Mouse (Mus musculus) hindbrain, embryonic 12.5 days (tissue): Measurements from ENCODE around the gene Wapl. TPM values are rescaled to one million over a fixed set of nuclear protein-coding genes. Genes with fewer than 3 reads are reported as not detected.

Experiments used
- ATAC-seq: fragments of 200-750 bp; cut with Nextera tagmentation; 2 replicates; pipeline ENCODE4 v1.8.0; 2017; ENCODE audit warnings: moderate TSS enrichment; ENCODE audit not compliant: low FRiP score
- H3K27ac ChIP-seq: fragments of 300-500 bp; sonication (generic); 2 replicates; pipeline ENCODE4 v1.5.1; 2016; ENCODE audit warnings: mild to moderate bottlenecking
- H3K27me3 ChIP-seq: fragments of 300-500 bp; sonication (generic); 2 replicates; pipeline ENCODE4 v1.6.1; 2016; ENCODE audit warnings: mild to moderate bottlenecking
- H3K36me3 ChIP-seq: fragments of 300-500 bp; sonication (generic); 2 replicates; pipeline ENCODE4 v1.6.1; 2016; ENCODE audit warnings: mild to moderate bottlenecking
- H3K4me1 ChIP-seq: fragments of 300-500 bp; sonication (generic); 2 replicates; pipeline ENCODE4 v1.6.1; 2016
- H3K4me2 ChIP-seq: fragments of 300-500 bp; sonication (generic); replicated peaks from 2 replicates; pipeline ENCODE4 v1.6.1; 2016; ENCODE audit warnings: mild to moderate bottlenecking
- H3K4me3 ChIP-seq: fragments of 300-500 bp; sonication (generic); 2 replicates; pipeline ENCODE4 v1.5.1; 2016; ENCODE audit warnings: mild to moderate bottlenecking
- H3K9ac ChIP-seq: fragments of 300-500 bp; sonication (generic); 2 replicates; pipeline ENCODE4 v1.6.1; 2016; ENCODE audit warnings: mild to moderate bottlenecking, moderate library complexity
- H3K9me3 ChIP-seq: fragments of 300-500 bp; sonication (generic); replicated peaks from 2 replicates; pipeline ENCODE4 v1.6.1; 2016; ENCODE audit warnings: mild to moderate bottlenecking
- WGBS: fragments of 180-500 bp; shearing (Covaris S2); methylation state at CpG from one replicate; pipeline ENCODE4 v1.1.7; 2016; 5-methylcytosine and 5-hydroxymethylcytosine counted together
- polyA plus RNA-seq: library from polyadenylated mRNA; unstranded; fragments of >200 nt; fragmentation: Nextera tagmentation; extraction: Ambion mirVana; gene quantifications from 2 replicates; pipeline ENCODE4 v1.2.1, GENCODE M21; 2016

Gene Wapl
- 35.1 and 35.4 TPM in 2 replicates for polyA plus RNA-seq

GRCm38 (mm10) chr14:34673395-34674228 lies at the start of gene Wapl:
Gene Wapl, plus strand, starts transcription at chr14:34673928.
- peak; percentile 100 for ATAC-seq
- peaks cover 4% of the 10 kb centered on the region; the same call in 1 of the 2 replicates for H3K36me3 ChIP-seq
- H3K4me2 ChIP-seq: peak within 1 kb of the TSS; percentile 91
- under 1% methylated on average over 90 of the region's 90 CpGs for WGBS
- H3K4me3 ChIP-seq: peak within 1 kb of the TSS; percentile 99
- H3K27me3 ChIP-seq: no peaks in the 10 kb centered on the region
- peak within 1 kb of the TSS; percentile 97 for H3K9ac ChIP-seq
- H3K4me1 ChIP-seq: peaks cover 14% of the 10 kb centered on the region
- no peaks in the 10 kb centered on the region for H3K9me3 ChIP-seq
- H3K27ac ChIP-seq: peak within 1 kb of the TSS; percentile 97

GRCm38 (mm10) chr14:34626824-34627223 lies 46.9 kb upstream of the Wapl start:
- ATAC-seq: no peak
- H3K36me3 ChIP-seq: no peaks in the 10 kb centered on the region
- no peak overlapping the region for H3K4me2 ChIP-seq
- no peak overlapping the region for H3K4me3 ChIP-seq
- 88% methylated on average over 7 of the region's 7 CpGs for WGBS
- no peaks in the 10 kb centered on the region for H3K27me3 ChIP-seq
- no peaks in the 10 kb centered on the region for H3K4me1 ChIP-seq
- H3K9ac ChIP-seq: no peak overlapping the region
- H3K27ac ChIP-seq: no peak overlapping the region
- H3K9me3 ChIP-seq: no peaks in the 10 kb centered on the region

- Histone ChIP-seq H3K27me3 (no peaks in the 10 kb centered on the region), H3K27ac (no peak overlapping the region), H3K4me1 (no peaks in the 10 kb centered on the region), H3K9me3 (no peaks in the 10 kb centered on the region), H3K4me3 (no peak overlapping the region), H3K4me2 (no peak overlapping the region), H3K36me3 (no peaks in the 10 kb centered on the region), H3K9ac (no peak overlapping the region)
- WGBS: 80% methylated on average over 10 of the region's 10 CpGs
- no peak for ATAC-seq
Observed at GRCm38 (mm10) chr14:34632722-34633448, 40.8 kb upstream of the Wapl start.

- Histone ChIP-seq H3K27ac (no peak overlapping the region), H3K27me3 (no peaks in the 10 kb centered on the region), H3K4me2 (no peak overlapping the region), H3K4me1 (no peaks in the 10 kb centered on the region), H3K9me3 (no peaks in the 10 kb centered on the region), H3K4me3 (no peak overlapping the region), H3K36me3 (no peaks in the 10 kb centered on the region), H3K9ac (no peak overlapping the region)
- ATAC-seq: no peak
- WGBS: 44% methylated on average over 7 of the region's 7 CpGs
Observed at GRCm38 (mm10) chr14:34635192-34635591, 38.5 kb upstream of the Wapl start.

GRCm38 (mm10) chr14:34635721-34636120 lies 38.0 kb upstream of the Wapl start:
- no peak for ATAC-seq
- 91% methylated on average over 6 of the region's 6 CpGs for WGBS
- Histone ChIP-seq H3K9me3 (no peaks in the 10 kb centered on the region), H3K9ac (no peak overlapping the region), H3K27ac (no peak overlapping the region), H3K4me3 (no peak overlapping the region), H3K27me3 (no peaks in the 10 kb centered on the region), H3K36me3 (no peaks in the 10 kb centered on the region), H3K4me2 (no peak overlapping the region), H3K4me1 (no peaks in the 10 kb centered on the region)

- no peaks in the 10 kb centered on the region for H3K4me1 ChIP-seq
- no peak overlapping the region for H3K9ac ChIP-seq
- H3K9me3 ChIP-seq: no peaks in the 10 kb centered on the region
- 74% methylated on average over 7 of the region's 7 CpGs for WGBS
- H3K27me3 ChIP-seq: no peaks in the 10 kb centered on the region
- ATAC-seq: no peak
- H3K4me2 ChIP-seq: no peak overlapping the region
- no peak overlapping the region for H3K27ac ChIP-seq
- H3K4me3 ChIP-seq: no peak overlapping the region
- H3K36me3 ChIP-seq: no peaks in the 10 kb centered on the region
Observed at GRCm38 (mm10) chr14:34644140-34644539, 29.6 kb upstream of the Wapl start.

GRCm38 (mm10) chr14:34647870-34648475 lies 25.8 kb upstream of the Wapl start:
- Histone ChIP-seq H3K9me3 (no peaks in the 10 kb centered on the region), H3K4me2 (no peak overlapping the region), H3K36me3 (no peaks in the 10 kb centered on the region), H3K27me3 (no peaks in the 10 kb centered on the region), H3K4me1 (no peaks in the 10 kb centered on the region), H3K4me3 (no peak overlapping the region), H3K9ac (no peak overlapping the region), H3K27ac (no peak overlapping the region)
- no peak for ATAC-seq
- 88% methylated on average over 8 of the region's 8 CpGs for WGBS

- Histone ChIP-seq H3K4me1 (peaks cover 12% of the 10 kb centered on the region), H3K9ac (no peak overlapping the region), H3K36me3 (no peaks in the 10 kb centered on the region), H3K9me3 (0 out of 2 replicates have a peak, but pooled peaks cover 8% of the 10 kb centered on the region), H3K27me3 (peaks cover 35% of the 10 kb centered on the region), H3K27ac (no peak overlapping the region), H3K4me3 (no peak overlapping the region), H3K4me2 (no peak overlapping the region)
- WGBS: 91% methylated on average over 5 of the region's 5 CpGs
- no peak for ATAC-seq
Observed at GRCm38 (mm10) chr14:34657131-34657530, 16.6 kb upstream of the Wapl start.

GRCm38 (mm10) chr14:34660351-34660787 lies 13.4 kb upstream of the Wapl start:
- 0 out of 2 replicates have a peak, but pooled peaks cover 8% of the 10 kb centered on the region for H3K9me3 ChIP-seq
- no peak overlapping the region for H3K27ac ChIP-seq
- H3K4me2 ChIP-seq: no peak overlapping the region
- no peak overlapping the region for H3K4me3 ChIP-seq
- H3K9ac ChIP-seq: no peak overlapping the region
- no peaks in the 10 kb centered on the region for H3K36me3 ChIP-seq
- peaks cover 56% of the 10 kb centered on the region for H3K27me3 ChIP-seq
- ATAC-seq: no peak
- peaks cover 14% of the 10 kb centered on the region for H3K4me1 ChIP-seq
- WGBS: 33% methylated on average over 7 of the region's 7 CpGs

- 0 out of 2 replicates have a peak, but pooled peaks cover 8% of the 10 kb centered on the region for H3K9me3 ChIP-seq
- 8% methylated on average over 22 of the region's 22 CpGs for WGBS
- peaks cover 56% of the 10 kb centered on the region for H3K27me3 ChIP-seq
- peak overlapping the region; percentile 39 for H3K4me3 ChIP-seq
- H3K4me1 ChIP-seq: peaks cover 14% of the 10 kb centered on the region
- H3K4me2 ChIP-seq: peak overlapping the region; percentile 68
- H3K27ac ChIP-seq: no peak overlapping the region
- no peak for ATAC-seq
- H3K36me3 ChIP-seq: no peaks in the 10 kb centered on the region
- no peak overlapping the region for H3K9ac ChIP-seq
Observed at GRCm38 (mm10) chr14:34660788-34661591, 12.7 kb upstream of the Wapl start.

GRCm38 (mm10) chr14:34661621-34662477 lies 11.9 kb upstream of the Wapl start:
- Histone ChIP-seq H3K4me3 (peak overlapping the region; percentile 39), H3K9me3 (0 out of 2 replicates have a peak, but pooled peaks cover 6% of the 10 kb centered on the region), H3K27ac (no peak overlapping the region), H3K27me3 (peaks cover 56% of the 10 kb centered on the region), H3K9ac (peak overlapping the region; percentile 39), H3K36me3 (no peaks in the 10 kb centered on the region), H3K4me1 (peaks cover 14% of the 10 kb centered on the region), H3K4me2 (peak overlapping the region; percentile 68)
- WGBS: under 1% methylated on average over 39 of the region's 39 CpGs
- 0 out of 2 replicates have a peak, but pooled peaks have one; percentile 32 for ATAC-seq
